Mouse (Mus musculus) stomach, embryonic 15.5 days (tissue): Measurements from ENCODE around the gene Dnah6. TPM values are rescaled to one million over a fixed set of nuclear protein-coding genes. Genes with fewer than 3 reads are reported as not detected.

Source experiments
- ATAC-seq: fragments of 200-750 bp; cut with Nextera tagmentation; 2 replicates; pipeline ENCODE4 v1.8.0; 2017; ENCODE audit warnings: low read depth, moderate number of reproducible peaks, moderate TSS enrichment; ENCODE audit not compliant: insufficient read depth, low FRiP score
- H3K27ac ChIP-seq: fragments of 300-500 bp; sonication (generic); 2 replicates; pipeline ENCODE4 v1.5.1; 2015; ENCODE audit warnings: mild to moderate bottlenecking, inconsistent platforms
- H3K27me3 ChIP-seq: fragments of 300-500 bp; sonication (generic); replicated peaks from 2 replicates; pipeline ENCODE4 v1.6.1; 2015; ENCODE audit warnings: inconsistent platforms
- H3K36me3 ChIP-seq: fragments of 300-500 bp; sonication (generic); 2 replicates; pipeline ENCODE4 v1.6.1; 2015; ENCODE audit warnings: inconsistent platforms
- H3K4me1 ChIP-seq: fragments of 300-500 bp; sonication (generic); 2 replicates; pipeline ENCODE4 v1.6.1; 2015; ENCODE audit warnings: inconsistent platforms
- H3K4me2 ChIP-seq: fragments of 300-500 bp; sonication (generic); 2 replicates; pipeline ENCODE4 v1.6.1; 2015; ENCODE audit warnings: mild to moderate bottlenecking, inconsistent platforms
- H3K4me3 ChIP-seq: fragments of 300-500 bp; sonication (generic); replicated peaks from 2 replicates; pipeline ENCODE4 v1.5.1; 2015; ENCODE audit warnings: inconsistent platforms
- H3K9ac ChIP-seq: fragments of 300-500 bp; sonication (generic); 2 replicates; pipeline ENCODE4 v1.6.1; 2015; ENCODE audit warnings: inconsistent platforms
- H3K9me3 ChIP-seq: fragments of 300-500 bp; sonication (generic); 2 replicates; pipeline ENCODE4 v1.6.1; 2016; ENCODE audit warnings: inconsistent platforms
- WGBS: fragments of 180-500 bp; shearing (Covaris S2); methylation state at CpG from one replicate; pipeline ENCODE4 v1.1.7; 2015; 5-methylcytosine and 5-hydroxymethylcytosine counted together
- polyA plus RNA-seq: library from polyadenylated mRNA; unstranded; fragments of >200 nt; fragmentation: Nextera tagmentation; extraction: Ambion mirVana; gene quantifications from 2 replicates; pipeline ENCODE4 v1.2.1, GENCODE M21; 2015

Dnah6 gene
- polyA plus RNA-seq, 1 experiment from 2014 or later = 0.06 TPM

GRCm38 (mm10) chr6:73249851-73250250, 28.4 kb upstream of the Dnah6 start:
- WGBS = 71% methylated on average over 4 of the region's 4 CpGs
- no peak overlapping the region for H3K4me3 ChIP-seq
- H3K4me2 ChIP-seq = peak overlapping the region; percentile 72; the same call in 1 of the 2 replicates
- peaks cover 3% of the 10 kb centered on the region; the same call in 1 of the 2 replicates for H3K4me1 ChIP-seq
- no peak overlapping the region for H3K9ac ChIP-seq
- no peaks in the 10 kb centered on the region for H3K27me3 ChIP-seq
- no peaks in the 10 kb centered on the region for H3K36me3 ChIP-seq
- no peak overlapping the region for H3K27ac ChIP-seq
- no peak for ATAC-seq
- no peaks in the 10 kb centered on the region for H3K9me3 ChIP-seq

GRCm38 (mm10) chr6:73249049-73249422, 27.6 kb upstream of the Dnah6 start:
- peak overlapping the region; percentile 99 for H3K4me3 ChIP-seq
- no peaks in the 10 kb centered on the region; the same call in 1 of the 2 replicates for H3K4me1 ChIP-seq
- peak overlapping the region; percentile 72 for H3K4me2 ChIP-seq
- H3K9ac ChIP-seq = peak overlapping the region; percentile 85
- peak overlapping the region; percentile 71; the same call in 1 of the 2 replicates for H3K27ac ChIP-seq
- H3K27me3 ChIP-seq = no peaks in the 10 kb centered on the region
- no peaks in the 10 kb centered on the region for H3K9me3 ChIP-seq
- peak; percentile 3; the same call in 1 of the 2 replicates for ATAC-seq
- 3% methylated on average over 12 of the region's 12 CpGs for WGBS
- H3K36me3 ChIP-seq = no peaks in the 10 kb centered on the region

GRCm38 (mm10) chr6:73248237-73249048, 27.0 kb upstream of the Dnah6 start, which contains the start of gene Suclg1:
Gene Suclg1 (plus strand): TSS chr6:73248382.
- H3K4me1 ChIP-seq = no peaks in the 10 kb centered on the region
- no peaks in the 10 kb centered on the region for H3K27me3 ChIP-seq
- H3K9me3 ChIP-seq = no peaks in the 10 kb centered on the region
- peak; percentile 93 for ATAC-seq
- H3K36me3 ChIP-seq = no peaks in the 10 kb centered on the region
- H3K4me2 ChIP-seq = peak within 1 kb of the TSS; percentile 72
- peak within 1 kb of the TSS; percentile 99 for H3K4me3 ChIP-seq
- H3K27ac ChIP-seq = peak within 1 kb of the TSS; percentile 71
- under 1% methylated on average over 58 of the region's 58 CpGs for WGBS
- H3K9ac ChIP-seq = peak within 1 kb of the TSS; percentile 85

- Histone ChIP-seq H3K4me1 (no peaks in the 10 kb centered on the region), H3K9me3 (no peaks in the 10 kb centered on the region), H3K4me3 (peak overlapping the region; percentile 99; the same call in 1 of the 2 replicates), H3K36me3 (no peaks in the 10 kb centered on the region), H3K27ac (no peak overlapping the region), H3K27me3 (no peaks in the 10 kb centered on the region), H3K4me2 (peak overlapping the region; percentile 72), H3K9ac (no peak overlapping the region)
- ATAC-seq = no peak
- WGBS = 40% methylated on average over 4 of the region's 4 CpGs
These were observed 26.0 kb upstream of the Dnah6 start for GRCm38 (mm10) chr6:73247452-73247851.

- Histone ChIP-seq H3K9me3 (no peaks in the 10 kb centered on the region), H3K27ac (no peak overlapping the region), H3K36me3 (no peaks in the 10 kb centered on the region), H3K4me1 (no peaks in the 10 kb centered on the region), H3K4me3 (no peak overlapping the region), H3K4me2 (no peak overlapping the region), H3K9ac (no peak overlapping the region), H3K27me3 (no peaks in the 10 kb centered on the region)
- ATAC-seq = no peak
- 85% methylated on average over 2 of the region's 2 CpGs for WGBS
These were observed 25.4 kb upstream of the Dnah6 start for GRCm38 (mm10) chr6:73246821-73247220.

GRCm38 (mm10) chr6:73235650-73236049, 14.2 kb upstream of the Dnah6 start:
- ATAC-seq = no peak
- Histone ChIP-seq H3K27me3 (no peaks in the 10 kb centered on the region), H3K4me1 (no peaks in the 10 kb centered on the region), H3K4me2 (no peak overlapping the region), H3K27ac (no peak overlapping the region), H3K4me3 (no peak overlapping the region), H3K9ac (no peak overlapping the region), H3K36me3 (no peaks in the 10 kb centered on the region), H3K9me3 (no peaks in the 10 kb centered on the region)
- WGBS = 67% methylated on average over 3 of the region's 3 CpGs

GRCm38 (mm10) chr6:73234302-73234900, 12.9 kb upstream of the Dnah6 start:
- Histone ChIP-seq H3K27me3 (no peaks in the 10 kb centered on the region), H3K4me1 (no peaks in the 10 kb centered on the region), H3K36me3 (no peaks in the 10 kb centered on the region), H3K4me3 (no peak overlapping the region), H3K9me3 (no peaks in the 10 kb centered on the region), H3K4me2 (no peak overlapping the region), H3K9ac (no peak overlapping the region), H3K27ac (no peak overlapping the region)
- no peak for ATAC-seq
- WGBS = 79% methylated on average over 6 of the region's 6 CpGs

- Histone ChIP-seq H3K4me1 (no peaks in the 10 kb centered on the region), H3K27me3 (no peaks in the 10 kb centered on the region), H3K9me3 (no peaks in the 10 kb centered on the region), H3K27ac (no peak overlapping the region), H3K9ac (no peak overlapping the region), H3K36me3 (no peaks in the 10 kb centered on the region), H3K4me2 (no peak overlapping the region), H3K4me3 (no peak overlapping the region)
- ATAC-seq = no peak
- 84% methylated on average over 6 of the region's 6 CpGs for WGBS
These were observed 11.8 kb upstream of the Dnah6 start for GRCm38 (mm10) chr6:73233202-73233726.

GRCm38 (mm10) chr6:73232152-73232584, 10.7 kb upstream of the Dnah6 start:
- peak overlapping the region; percentile 62; the same call in 1 of the 2 replicates for H3K27ac ChIP-seq
- no peak overlapping the region for H3K9ac ChIP-seq
- ATAC-seq = peak; percentile 83
- no peaks in the 10 kb centered on the region for H3K27me3 ChIP-seq
- no peaks in the 10 kb centered on the region for H3K36me3 ChIP-seq
- H3K9me3 ChIP-seq = no peaks in the 10 kb centered on the region
- H3K4me1 ChIP-seq = no peaks in the 10 kb centered on the region
- H3K4me2 ChIP-seq = peak overlapping the region; percentile 25; the same call in 1 of the 2 replicates
- 63% methylated on average over 12 of the region's 12 CpGs for WGBS
- 0 out of 2 replicates have a peak overlapping the region, but pooled peaks have one; percentile 12 for H3K4me3 ChIP-seq

- no peaks in the 10 kb centered on the region for H3K27me3 ChIP-seq
- H3K4me2 ChIP-seq = no peak overlapping the region
- WGBS = 68% methylated on average over 3 of the region's 3 CpGs
- no peaks in the 10 kb centered on the region for H3K36me3 ChIP-seq
- no peak for ATAC-seq
- H3K4me1 ChIP-seq = no peaks in the 10 kb centered on the region
- no peaks in the 10 kb centered on the region for H3K9me3 ChIP-seq
- H3K27ac ChIP-seq = no peak overlapping the region
- no peak overlapping the region for H3K9ac ChIP-seq
- no peak overlapping the region for H3K4me3 ChIP-seq
These were observed 7.4 kb upstream of the Dnah6 start for GRCm38 (mm10) chr6:73228881-73229280.

GRCm38 (mm10) chr6:73228408-73228807, 7.0 kb upstream of the Dnah6 start:
- no peak overlapping the region for H3K27ac ChIP-seq
- H3K4me2 ChIP-seq = no peak overlapping the region
- ATAC-seq = no peak
- no peaks in the 10 kb centered on the region for H3K4me1 ChIP-seq
- H3K9me3 ChIP-seq = no peaks in the 10 kb centered on the region
- no peaks in the 10 kb centered on the region for H3K36me3 ChIP-seq
- H3K9ac ChIP-seq = no peak overlapping the region
- WGBS = 37% methylated on average over 4 of the region's 4 CpGs
- H3K27me3 ChIP-seq = no peaks in the 10 kb centered on the region
- no peak overlapping the region for H3K4me3 ChIP-seq
